Mouse (Mus musculus) lung, embryonic 14.5 days (tissue): ENCODE measurements around the gene Tnf. TPM values are rescaled to one million over a fixed set of nuclear protein-coding genes. Genes with fewer than 3 reads are reported as not detected.

Experiments
- ATAC-seq: fragments of 200-750 bp; cut with Nextera tagmentation; 2 replicates; pipeline ENCODE4 v1.8.0; 2017; ENCODE audit warnings: mild to moderate bottlenecking, moderate TSS enrichment, moderate library complexity; ENCODE audit not compliant: insufficient read depth
- DNase-seq: peaks from one replicate; pipeline ENCODE4 v3.0.0-alpha.2; 2015
- H3K27ac ChIP-seq: fragments of 300-500 bp; sonication (generic); 2 replicates; pipeline ENCODE4 v1.5.1; 2014; ENCODE audit warnings: low read depth, mild to moderate bottlenecking, moderate library complexity
- H3K27me3 ChIP-seq: fragments of 300-500 bp; sonication (generic); 2 replicates; pipeline ENCODE4 v1.6.1; 2014; ENCODE audit warnings: low read length, control low read depth; ENCODE audit not compliant: insufficient read depth
- H3K36me3 ChIP-seq: fragments of 300-500 bp; sonication (generic); 2 replicates; pipeline ENCODE4 v1.6.1; 2014; ENCODE audit warnings: control low read depth; ENCODE audit not compliant: insufficient read depth
- H3K4me1 ChIP-seq: fragments of 300-500 bp; sonication (generic); 2 replicates; pipeline ENCODE4 v1.6.1; 2014; ENCODE audit warnings: antibody characterized with exemption, control low read depth; ENCODE audit not compliant: insufficient read depth
- H3K4me2 ChIP-seq: fragments of 300-500 bp; sonication (generic); 2 replicates; pipeline ENCODE4 v1.6.1; 2014; ENCODE audit warnings: mild to moderate bottlenecking
- H3K4me3 ChIP-seq: fragments of 300-500 bp; sonication (generic); 2 replicates; pipeline ENCODE4 v1.5.1; 2014; ENCODE audit warnings: low read depth, low read length
- H3K9ac ChIP-seq: fragments of 300-500 bp; sonication (generic); 2 replicates; pipeline ENCODE4 v1.6.1; 2014
- H3K9me3 ChIP-seq: fragments of 300-500 bp; sonication (generic); 2 replicates; pipeline ENCODE4 v1.6.1; 2016; ENCODE audit warnings: low read depth, low read length, control low read depth
- CTCF ChIP-seq: IDR thresholded peaks from 2 replicates; pipeline ENCODE4 v1.5.1; 2016; ENCODE audit warnings: antibody characterized with exemption, low read depth
- WGBS: fragments of 180-500 bp; shearing (Covaris S2); extraction: QIAGEN DNeasy Blood & Tissue Kit; methylation state at CpG from one replicate; pipeline ENCODE4 v1.1.7; 2014; 5-methylcytosine and 5-hydroxymethylcytosine counted together
- polyA plus RNA-seq: library from polyadenylated mRNA; unstranded; fragments of >200 nt; fragmentation: Nextera tagmentation; extraction: Ambion mirVana; gene quantifications from 2 replicates; pipeline ENCODE4 v1.2.1, GENCODE M21; 2014

Gene Tnf
- polyA plus RNA-seq, 1 experiment from 2014 or later: 0.21 TPM

DNA sequence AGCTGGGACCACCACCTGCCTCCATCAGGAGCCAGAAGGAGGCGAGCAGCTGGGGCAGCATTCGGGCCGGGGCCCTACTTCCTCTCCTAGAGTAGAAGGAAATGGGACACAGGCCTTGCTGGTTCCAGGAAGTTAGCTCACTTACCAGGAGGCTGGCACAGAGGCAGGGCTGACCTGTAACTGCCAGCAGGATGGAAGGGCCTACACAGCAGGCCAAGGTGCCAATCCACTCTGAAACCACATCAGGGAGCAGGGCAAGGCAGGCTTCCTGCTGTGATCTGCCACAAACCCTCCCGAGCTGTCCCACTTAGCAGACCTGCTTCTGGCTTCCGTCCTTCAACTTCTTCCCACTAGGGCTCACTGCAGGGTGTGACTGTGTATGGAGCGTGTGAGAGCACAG, 20.5 kb upstream of the Tnf start:
- H3K27ac ChIP-seq: peak overlapping the region; percentile 52; the same call in 1 of the 2 replicates
- WGBS: 57% methylated on average over 6 of the region's 6 CpGs
- ATAC-seq: no peak
- no peaks in the 10 kb centered on the region for H3K4me1 ChIP-seq
- H3K36me3 ChIP-seq: peaks cover 34% of the 10 kb centered on the region
- DNase-seq: peak; percentile 45
- no peak; the same call in 1 of the 2 replicates for TF ChIP-seq CTCF
- H3K4me2 ChIP-seq: no peak overlapping the region
- no peak overlapping the region for H3K4me3 ChIP-seq
- no peaks in the 10 kb centered on the region for H3K9me3 ChIP-seq
- no peaks in the 10 kb centered on the region for H3K27me3 ChIP-seq
- H3K9ac ChIP-seq: no peak overlapping the region

DNA sequence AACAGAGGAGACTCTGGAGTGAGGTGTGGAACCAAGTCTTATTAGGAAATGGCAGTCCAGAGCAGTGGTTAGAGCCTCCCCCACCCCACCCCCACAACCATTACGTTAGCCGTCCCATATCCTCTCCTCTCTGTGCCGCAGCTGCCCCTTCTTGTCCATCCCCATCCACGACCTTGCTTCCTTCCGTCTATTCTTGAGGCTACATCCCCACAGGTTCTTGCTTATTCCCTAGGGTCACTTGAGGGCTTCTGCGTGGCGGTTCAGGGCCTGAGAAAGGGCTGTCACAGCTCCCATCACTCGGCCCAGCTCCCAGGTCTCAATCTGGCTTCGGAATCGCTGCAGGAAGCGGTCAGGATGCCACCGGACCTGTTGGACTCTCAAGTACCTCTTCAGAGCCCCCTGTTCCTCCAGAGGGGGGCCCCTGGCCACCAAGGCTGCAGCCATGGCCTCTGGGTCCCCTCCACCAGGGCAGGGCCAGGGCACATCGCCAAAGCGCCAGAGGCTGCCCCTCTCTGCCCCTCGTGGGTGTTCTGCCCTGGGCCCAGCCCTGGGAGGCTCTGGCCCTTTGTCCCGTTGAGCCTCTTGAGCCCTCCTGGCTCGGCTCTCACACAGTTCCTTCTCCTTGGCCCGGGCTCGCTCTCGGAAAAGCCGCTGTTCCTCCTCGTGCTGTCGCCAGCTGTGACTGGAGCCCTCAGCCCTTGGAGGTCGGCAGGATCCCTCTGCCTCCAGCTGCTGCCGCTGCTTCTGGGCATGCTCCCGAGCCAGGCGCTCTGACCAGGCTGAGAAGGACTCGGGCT, 18.5 kb upstream of the Tnf start, which contains the start of gene Gm16181:
TSS of gene Gm16181 (plus strand) at position 679 of the 797 bp plus-strand sequence.
- TF ChIP-seq CTCF: no peak
- WGBS: 54% methylated on average over 28 of the region's 28 CpGs

DNA sequence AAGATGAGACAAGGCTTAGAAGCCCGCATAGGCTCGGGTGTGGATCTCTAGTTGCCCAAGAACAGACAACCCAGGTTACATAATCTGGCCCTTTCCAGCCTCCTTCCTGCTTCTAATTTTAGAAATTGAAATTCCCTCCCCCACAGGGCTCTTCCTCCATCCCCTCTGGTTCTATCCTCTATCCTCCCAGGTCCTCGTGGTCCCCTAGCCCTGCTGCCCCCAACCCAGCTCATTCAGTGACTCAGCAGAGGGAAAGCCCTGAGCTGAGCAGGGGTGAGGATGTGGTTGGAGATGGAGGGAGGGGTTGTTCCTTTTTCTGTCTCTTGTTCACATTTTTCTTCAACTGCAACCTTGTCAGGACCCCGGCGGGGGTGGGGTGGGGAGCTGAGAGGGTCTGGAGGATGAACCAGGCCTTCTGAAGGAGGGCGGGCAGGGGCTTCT, 17.8 kb upstream of the Tnf start:
- H3K9me3 ChIP-seq: no peaks in the 10 kb centered on the region
- DNase-seq (no peak), ATAC-seq (no peak)
- no peak overlapping the region for H3K4me2 ChIP-seq
- no peak overlapping the region for H3K4me3 ChIP-seq
- TF ChIP-seq CTCF: no peak
- no peak overlapping the region for H3K9ac ChIP-seq
- no peaks in the 10 kb centered on the region for H3K4me1 ChIP-seq
- 66% methylated on average over 6 of the region's 6 CpGs for WGBS
- peaks cover 23% of the 10 kb centered on the region for H3K36me3 ChIP-seq
- H3K27me3 ChIP-seq: no peaks in the 10 kb centered on the region
- 0 out of 2 replicates have a peak overlapping the region, but pooled peaks have one; percentile 32 for H3K27ac ChIP-seq

More for the DNA sequence above, 18.5 kb upstream of the Tnf start, which contains the start of gene Gm16181:
- Histone ChIP-seq H3K9ac (peak within 1 kb of the TSS; percentile 20; the same call in 1 of the 2 replicates), H3K9me3 (no peaks in the 10 kb centered on the region), H3K4me2 (no peak within 1 kb of the TSS), H3K36me3 (peaks cover 27% of the 10 kb centered on the region), H3K4me3 (no peak within 1 kb of the TSS), H3K27me3 (no peaks in the 10 kb centered on the region), H3K4me1 (no peaks in the 10 kb centered on the region), H3K27ac (peak within 1 kb of the TSS; percentile 78; the same call in 1 of the 2 replicates)
- peak; percentile 50 for ATAC-seq
- DNase-seq: peak; percentile 61

DNA sequence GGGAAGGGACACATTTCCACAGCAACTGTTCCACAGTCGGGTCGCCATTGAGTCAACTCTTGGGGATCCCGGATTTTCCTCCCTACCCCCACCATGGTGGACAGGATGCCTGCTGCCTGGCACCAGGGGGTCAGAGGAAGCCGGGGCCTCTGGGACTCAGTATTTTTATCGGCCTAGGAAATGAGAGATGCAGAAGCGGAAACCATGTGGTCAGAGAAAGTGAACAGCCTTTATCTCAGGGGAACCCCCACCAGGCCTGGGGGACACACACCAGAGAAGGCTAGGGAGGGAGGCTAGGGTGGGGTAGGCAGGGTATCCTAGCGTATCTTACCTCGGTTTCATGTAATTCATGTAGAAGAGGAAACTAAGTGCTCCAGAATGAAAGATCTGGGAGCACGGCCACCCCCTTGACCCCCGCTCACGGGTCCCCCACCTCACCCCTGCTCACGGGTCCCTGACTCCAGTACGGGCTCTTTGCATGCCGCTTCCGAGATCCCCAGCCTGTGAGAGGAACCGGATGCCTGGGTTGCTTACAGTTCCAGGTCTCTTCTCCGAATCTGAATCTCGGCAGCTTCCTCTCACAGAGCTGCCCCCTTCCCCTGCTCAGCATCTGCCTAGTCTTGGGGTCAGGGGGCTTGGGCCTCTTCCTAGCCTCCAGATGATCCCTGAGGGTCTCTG, 16.8 kb upstream of the Tnf start:
- Histone ChIP-seq H3K4me2 (0 out of 2 replicates have a peak overlapping the region, but pooled peaks have one; percentile 23), H3K9ac (0 out of 2 replicates have a peak overlapping the region, but pooled peaks have one; percentile 13), H3K36me3 (peaks cover 23% of the 10 kb centered on the region), H3K27me3 (no peaks in the 10 kb centered on the region), H3K9me3 (no peaks in the 10 kb centered on the region), H3K27ac (peak overlapping the region; percentile 46), H3K4me1 (no peaks in the 10 kb centered on the region), H3K4me3 (no peak overlapping the region)
- ATAC-seq (peak; percentile 58; the same call in 1 of the 2 replicates), DNase-seq (peak; percentile 61)
- WGBS: 64% methylated on average over 18 of the region's 18 CpGs
- TF ChIP-seq CTCF: no peak

DNA sequence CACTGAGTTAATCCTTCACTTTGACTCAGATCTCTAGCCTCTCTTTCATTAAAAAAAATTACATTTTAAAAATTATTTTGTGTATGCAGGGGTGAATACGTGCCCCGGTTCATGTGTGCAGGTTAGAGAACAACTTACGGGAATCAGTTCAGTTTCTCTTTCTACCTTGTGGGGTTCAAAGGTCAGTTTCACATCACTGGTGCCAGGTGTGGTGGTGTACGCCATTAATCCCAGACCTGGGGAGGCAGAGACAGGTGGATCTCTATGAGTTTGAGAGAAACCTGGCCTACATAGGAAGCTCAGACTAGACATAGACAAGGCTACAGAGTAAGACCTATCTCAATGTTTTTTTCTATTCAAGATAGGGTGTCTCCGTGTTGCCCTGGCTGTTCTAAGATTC, 11.3 kb upstream of the Tnf start:
- no peak for TF ChIP-seq CTCF
- H3K4me2 ChIP-seq: no peak overlapping the region
- no peak overlapping the region for H3K4me3 ChIP-seq
- H3K27ac ChIP-seq: no peak overlapping the region
- no peak overlapping the region for H3K9ac ChIP-seq
- no peaks in the 10 kb centered on the region for H3K27me3 ChIP-seq
- ATAC-seq (no peak), DNase-seq (no peak)
- H3K9me3 ChIP-seq: no peaks in the 10 kb centered on the region
- 88% methylated on average over 5 of the region's 5 CpGs for WGBS
- H3K4me1 ChIP-seq: no peaks in the 10 kb centered on the region
- H3K36me3 ChIP-seq: no peaks in the 10 kb centered on the region

DNA sequence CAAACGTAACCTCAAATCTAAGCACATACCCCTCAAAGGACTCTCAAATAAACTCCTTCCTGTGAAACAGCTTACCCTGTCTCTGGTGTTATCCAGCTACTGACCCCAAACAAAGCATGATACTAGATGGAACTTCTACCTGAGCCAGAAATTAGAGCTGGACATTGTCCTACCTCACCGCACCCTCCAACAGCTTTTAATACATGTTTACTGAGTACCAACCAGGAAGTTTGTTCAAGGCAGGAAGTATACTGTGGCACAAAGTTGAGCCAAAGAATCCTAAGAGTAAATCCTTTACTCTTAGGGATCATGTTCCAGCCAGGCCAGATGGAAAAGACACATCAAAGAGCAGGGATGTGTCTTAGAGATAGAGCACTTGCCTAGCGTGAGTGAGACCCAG, 8.8 kb upstream of the Tnf start:
- Histone ChIP-seq H3K4me1 (no peaks in the 10 kb centered on the region), H3K9ac (no peak overlapping the region), H3K27me3 (no peaks in the 10 kb centered on the region), H3K4me3 (no peak overlapping the region), H3K9me3 (no peaks in the 10 kb centered on the region), H3K27ac (no peak overlapping the region), H3K36me3 (no peaks in the 10 kb centered on the region), H3K4me2 (no peak overlapping the region)
- DNase-seq (no peak), ATAC-seq (no peak)
- 48% methylated on average over 3 of the region's 3 CpGs for WGBS
- TF ChIP-seq CTCF: no peak
